Mouse (Mus musculus): ENCODE measurements at regions not wholly inside any gene's neighbourhood (a gene's known extent, or its start where the extent isn't known, plus 50 kb on each side); places are given as distances from the start of the nearest gene placed in this dataset.

GRCm38 (mm10) chr16:46617544-46618335 lies 119.4 kb upstream of the Nectin3 start:
- H3K9ac ChIP-seq (ENCODE audit: insufficient read depth, low read depth, low read length, poor library complexity, severe bottlenecking) = no peak overlapping the region
- TF ChIP-seq ZC3H11A (IDR thresholded peaks at IDR 0.05; ENCODE audit: borderline replicate concordance, low read depth, low read length) (no peak), ZNF384 (IDR thresholded peaks at IDR 0.05; ENCODE audit: low read depth, low read length) (no peak), HCFC1 (IDR thresholded peaks at IDR 0.05; ENCODE audit: borderline replicate concordance, insufficient read depth, low read length) (no peak), MAFK (IDR thresholded peaks at IDR 0.05; ENCODE audit: insufficient read depth, low read depth, low read length) (no peak), CHD2 (IDR thresholded peaks at IDR 0.05; ENCODE audit: low read depth, low read length) (no peak)
- in situ Hi-C loops (cut with MboI; ENCODE audit: low sequenced_read_pairs in 2 of 2, unreplicated experiment in 2 of 2) = no loop called here
- no peak overlapping the region for H3K4me3 ChIP-seq (ENCODE audit: insufficient read depth in 1 of 2, low read depth in 1 of 2, low read length in 2 of 2, poor library complexity in 1 of 2, severe bottlenecking in 1 of 2)
- no peak for DNase-seq (ENCODE audit: low read depth, low spot score)
- H3K36me3 ChIP-seq (ENCODE audit: control insufficient read depth, insufficient read depth, low read length, poor library complexity, severe bottlenecking) = no peaks in the 10 kb centered on the region
- H3K4me1 ChIP-seq (ENCODE audit: control insufficient read depth in 2 of 2, insufficient read depth in 2 of 2, low read length in 2 of 2, poor library complexity in 1 of 2) = no peaks in the 10 kb centered on the region
- no peaks in the 10 kb centered on the region for H3K9me3 ChIP-seq (ENCODE audit: control insufficient read depth, insufficient read depth, low read depth, low read length)
- H3K27ac ChIP-seq (ENCODE audit: insufficient read depth, low read depth, low read length, poor library complexity, severe bottlenecking) = no peak overlapping the region

- in situ Hi-C loops (cut with MboI; ENCODE audit: low sequenced_read_pairs in 2 of 2, unreplicated experiment in 2 of 2) = no loop called here
- Histone ChIP-seq H3K27ac (ENCODE audit: insufficient read depth, low read depth, low read length, poor library complexity, severe bottlenecking) (no peak overlapping the region), H3K36me3 (ENCODE audit: control insufficient read depth, insufficient read depth, low read length, poor library complexity, severe bottlenecking) (no peaks in the 10 kb centered on the region), H3K9ac (ENCODE audit: insufficient read depth, low read depth, low read length, poor library complexity, severe bottlenecking) (no peak overlapping the region), H3K9me3 (ENCODE audit: control insufficient read depth, insufficient read depth, low read depth, low read length) (no peaks in the 10 kb centered on the region), H3K4me1 (ENCODE audit: control insufficient read depth in 2 of 2, insufficient read depth in 2 of 2, low read length in 2 of 2, poor library complexity in 1 of 2) (no peaks in the 10 kb centered on the region), H3K4me3 (ENCODE audit: insufficient read depth in 1 of 2, low read depth in 1 of 2, low read length in 2 of 2, poor library complexity in 1 of 2, severe bottlenecking in 1 of 2) (no peak overlapping the region)
- TF ChIP-seq ZNF384 (IDR thresholded peaks at IDR 0.05; ENCODE audit: low read depth, low read length) = no peak
- TF ChIP-seq MAFK (IDR thresholded peaks at IDR 0.05; ENCODE audit: insufficient read depth, low read depth, low read length) = no peak
- no peak for TF ChIP-seq CHD2 (IDR thresholded peaks at IDR 0.05; ENCODE audit: low read depth, low read length)
- no peak for TF ChIP-seq HCFC1 (IDR thresholded peaks at IDR 0.05; ENCODE audit: borderline replicate concordance, insufficient read depth, low read length)
- no peak for TF ChIP-seq ZC3H11A (IDR thresholded peaks at IDR 0.05; ENCODE audit: borderline replicate concordance, low read depth, low read length)
- DNase-seq (ENCODE audit: low read depth, low spot score) = no peak
Observed at GRCm38 (mm10) chr16:46616606-46617005, 118.3 kb upstream of the Nectin3 start.

DNA sequence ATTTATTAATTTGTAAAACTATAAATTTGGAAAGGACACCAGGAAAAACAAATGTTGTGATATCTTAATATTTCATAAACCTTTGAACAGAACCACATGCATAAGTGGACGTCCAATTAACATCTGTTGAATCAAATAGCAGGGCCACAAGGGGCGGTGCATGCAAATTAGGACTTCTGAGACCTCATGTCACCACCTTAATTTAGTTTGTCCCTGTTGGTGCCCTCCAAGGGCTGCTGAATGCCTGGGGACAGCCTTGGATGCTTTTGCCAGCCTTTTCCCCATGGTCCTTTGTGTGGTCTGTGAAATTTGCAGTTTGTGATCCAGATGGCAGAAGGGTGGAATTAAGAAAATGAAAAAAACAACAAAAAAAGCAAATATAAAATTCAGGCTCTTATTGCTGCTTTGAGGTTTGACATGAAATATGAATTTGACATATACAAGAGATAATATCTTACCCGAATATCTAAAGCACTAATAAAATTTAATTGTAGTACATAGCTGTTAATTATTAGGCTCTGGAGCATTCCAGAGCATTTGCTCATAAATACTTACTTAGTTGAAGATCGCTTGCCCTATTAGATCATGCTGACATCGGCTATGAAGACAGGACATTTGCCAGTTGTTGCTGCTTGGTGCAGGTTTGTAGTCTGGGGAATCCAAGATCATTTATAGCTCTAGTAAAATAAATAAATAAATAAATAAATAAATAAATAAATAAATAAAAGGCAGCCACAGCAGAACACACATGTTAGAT lies 114.9 kb upstream of the Nectin3 start:
- H3K36me3 ChIP-seq (ENCODE audit: control insufficient read depth, insufficient read depth, low read length, poor library complexity, severe bottlenecking) = no peaks in the 10 kb centered on the region
- H3K4me1 ChIP-seq (ENCODE audit: control insufficient read depth in 2 of 2, insufficient read depth in 2 of 2, low read length in 2 of 2, poor library complexity in 1 of 2) = no peaks in the 10 kb centered on the region
- no peak overlapping the region for H3K9ac ChIP-seq (ENCODE audit: insufficient read depth, low read depth, low read length, poor library complexity, severe bottlenecking)
- in situ Hi-C loops (cut with MboI; ENCODE audit: low sequenced_read_pairs in 2 of 2, unreplicated experiment in 2 of 2) = no loop called here
- no peak overlapping the region for H3K4me3 ChIP-seq (ENCODE audit: insufficient read depth in 1 of 2, low read depth in 1 of 2, low read length in 2 of 2, poor library complexity in 1 of 2, severe bottlenecking in 1 of 2)
- H3K9me3 ChIP-seq (ENCODE audit: control insufficient read depth, insufficient read depth, low read depth, low read length) = no peaks in the 10 kb centered on the region
- no peak for DNase-seq (ENCODE audit: low read depth, low spot score)
- H3K27ac ChIP-seq (ENCODE audit: insufficient read depth, low read depth, low read length, poor library complexity, severe bottlenecking) = no peak overlapping the region
- TF ChIP-seq HCFC1 (IDR thresholded peaks at IDR 0.05; ENCODE audit: borderline replicate concordance, insufficient read depth, low read length) = no peak
- no peak for TF ChIP-seq ZC3H11A (IDR thresholded peaks at IDR 0.05; ENCODE audit: borderline replicate concordance, low read depth, low read length)
- TF ChIP-seq MAFK (IDR thresholded peaks at IDR 0.05; ENCODE audit: insufficient read depth, low read depth, low read length) = no peak
- TF ChIP-seq CHD2 (IDR thresholded peaks at IDR 0.05; ENCODE audit: low read depth, low read length) = no peak
- no peak for TF ChIP-seq ZNF384 (IDR thresholded peaks at IDR 0.05; ENCODE audit: low read depth, low read length)

GRCm38 (mm10) chr16:46605879-46606203 lies 107.5 kb upstream of the Nectin3 start:
- in situ Hi-C loops (cut with MboI; ENCODE audit: low sequenced_read_pairs in 2 of 2, unreplicated experiment in 2 of 2) = no loop called here
- Histone ChIP-seq H3K9ac (ENCODE audit: insufficient read depth, low read depth, low read length, poor library complexity, severe bottlenecking) (no peak overlapping the region), H3K4me3 (ENCODE audit: insufficient read depth in 1 of 2, low read depth in 1 of 2, low read length in 2 of 2, poor library complexity in 1 of 2, severe bottlenecking in 1 of 2) (no peak overlapping the region), H3K9me3 (ENCODE audit: control insufficient read depth, insufficient read depth, low read depth, low read length) (no peaks in the 10 kb centered on the region), H3K27ac (ENCODE audit: insufficient read depth, low read depth, low read length, poor library complexity, severe bottlenecking) (no peak overlapping the region), H3K4me1 (ENCODE audit: control insufficient read depth in 2 of 2, insufficient read depth in 2 of 2, low read length in 2 of 2, poor library complexity in 1 of 2) (no peaks in the 10 kb centered on the region), H3K36me3 (ENCODE audit: control insufficient read depth, insufficient read depth, low read length, poor library complexity, severe bottlenecking) (no peaks in the 10 kb centered on the region)
- no peak for TF ChIP-seq MAFK (IDR thresholded peaks at IDR 0.05; ENCODE audit: insufficient read depth, low read depth, low read length)
- no peak for TF ChIP-seq HCFC1 (IDR thresholded peaks at IDR 0.05; ENCODE audit: borderline replicate concordance, insufficient read depth, low read length)
- TF ChIP-seq ZNF384 (IDR thresholded peaks at IDR 0.05; ENCODE audit: low read depth, low read length) = no peak
- TF ChIP-seq ZC3H11A (IDR thresholded peaks at IDR 0.05; ENCODE audit: borderline replicate concordance, low read depth, low read length) = no peak
- no peak for TF ChIP-seq CHD2 (IDR thresholded peaks at IDR 0.05; ENCODE audit: low read depth, low read length)
- no peak for DNase-seq (ENCODE audit: low read depth, low spot score)
